Mouse (Mus musculus) midbrain, embryonic 16.5 days (tissue): ENCODE data around the gene Hipk2. TPM values are rescaled to one million over a fixed set of nuclear protein-coding genes. Genes with fewer than 3 reads are reported as not detected.

Experiments
- polyA plus RNA-seq: library from polyadenylated mRNA; unstranded; fragments of >200 nt; fragmentation: Nextera tagmentation; extraction: Ambion mirVana; gene quantifications from 2 replicates; pipeline ENCODE4 v1.2.1, GENCODE M21; 2015

The Hipk2 gene
- polyA plus RNA-seq, 1 experiment from 2014 or later = 32.7 TPM

Other genes starting within 250 kb of the Hipk2 start
- gene Klrg2, start 238.9 kb downstream of the Hipk2 start, polyA plus RNA-seq = not detected in 2 replicates
- 15.6 and 22.9 TPM in 2 replicates for gene Clec2l, start 213.1 kb downstream of the Hipk2 start, polyA plus RNA-seq
- gene Tbxas1, start 761 bp downstream of the Hipk2 start, polyA plus RNA-seq = 1.8 TPM in 2 replicates
- 1.5 and 1.9 TPM in 2 replicates for gene Parp12, start 242.2 kb upstream of the Hipk2 start, polyA plus RNA-seq